Mouse (Mus musculus) heart, embryonic 15.5 days (tissue): ENCODE data around the gene Gm5108. TPM values are rescaled to one million over a fixed set of nuclear protein-coding genes. Genes with fewer than 3 reads are reported as not detected.

Experiments used
- polyA plus RNA-seq: library from polyadenylated mRNA; unstranded; fragments of >200 nt; fragmentation: Nextera tagmentation; extraction: Ambion mirVana; gene quantifications from 2 replicates; pipeline ENCODE4 v1.2.1, GENCODE M21; 2015

Gm5108 gene
- polyA plus RNA-seq, 1 experiment from 2014 or later, result not detected

Other genes with a start within 250 kb of the Gm5108 start
- 6.2 and 11.9 TPM in 2 replicates for gene Atp8a1, start 94.2 kb upstream of the Gm5108 start, polyA plus RNA-seq
- not detected in 2 replicates for gene Gm21905, start 4.8 kb downstream of the Gm5108 start, polyA plus RNA-seq
- gene Grxcr1, start 90.2 kb downstream of the Gm5108 start, polyA plus RNA-seq, result not detected in 2 replicates